Mouse (Mus musculus) left cerebral cortex, adult 2 months (tissue): ENCODE results near the gene Scgb1b30. TPM values are rescaled to one million over a fixed set of nuclear protein-coding genes. Genes with fewer than 3 reads are reported as not detected.

ENCODE experiments used
- DNase-seq, 2 experiments: peaks; one replicate each; pipeline ENCODE4 v3.0.0; 2021 to 2022; ENCODE audit warnings: low spot score in 2 of 2, mixed read lengths in 1 of 2; ENCODE audit errors: extremely low spot score in 1 of 2
- H3K27ac ChIP-seq: fragments of 200-600 bp; 2 replicates; pipeline ENCODE4 v1.8.1; 2022
- H3K4me3 ChIP-seq: fragments of 200-600 bp; 2 replicates; pipeline ENCODE4 v1.8.1; 2022
- CTCF ChIP-seq: fragments of 200-600 bp; IDR thresholded peaks from 2 replicates; pipeline ENCODE4 v1.8.1; 2022; ENCODE audit warnings: antibody characterized with exemption, mild to moderate bottlenecking, moderate library complexity
- intact Hi-C: fragments of 180-260 bp; cut with DNase I; formaldehyde crosslinking; loops from one replicate; pipeline ENCODE4 v1.15.1; 2025
- total RNA-seq, 2 experiments: library from RNA; stranded (reverse); gene quantifications; 2 replicates each; pipeline ENCODE4 v1.2.3; 2021

The Scgb1b30 gene
- total RNA-seq, 2 experiments from 2014 or later = not detected

GRCm38 (mm10) chr7:34132355-34133079, 37.3 kb downstream of the Scgb1b30 start:
- DNase-seq = no peak
- Histone ChIP-seq H3K4me3 (peak overlapping the region; percentile 44), H3K27ac (no peak overlapping the region)
- intact Hi-C loops = no loop called here
- no peak for TF ChIP-seq CTCF

GRCm38 (mm10) chr7:34133117-34133762, 38.0 kb downstream of the Scgb1b30 start, which contains the start of gene Wtip:
Gene Wtip (minus strand): TSS chr7:34133268.
- Histone ChIP-seq H3K27ac (peak within 1 kb of the TSS; percentile 44), H3K4me3 (peak within 1 kb of the TSS; percentile 47)
- TF ChIP-seq CTCF = no peak
- DNase-seq = peak; percentile 44 to 63
- intact Hi-C loops = no loop called here

GRCm38 (mm10) chr7:34134336-34134735, 39.1 kb downstream of the Scgb1b30 start:
- Histone ChIP-seq H3K4me3 (no peak overlapping the region), H3K27ac (no peak overlapping the region)
- intact Hi-C loops = no loop called here
- no peak for DNase-seq
- no peak for TF ChIP-seq CTCF

- no peak overlapping the region for H3K4me3 ChIP-seq
- no peak for DNase-seq
- no peak overlapping the region for H3K27ac ChIP-seq
- no peak for TF ChIP-seq CTCF
- intact Hi-C loops = no loop called here
These were observed 44.3 kb downstream of the Scgb1b30 start for GRCm38 (mm10) chr7:34139493-34139892.

- intact Hi-C loops = no loop called here
- Histone ChIP-seq H3K4me3 (no peak overlapping the region), H3K27ac (0 out of 2 replicates have a peak overlapping the region, but pooled peaks have one; percentile 28)
- peak; percentile 26 for TF ChIP-seq CTCF
- DNase-seq = peak in 1 of 2 experiments; percentile 35
These were observed 45.9 kb downstream of the Scgb1b30 start for GRCm38 (mm10) chr7:34141123-34141522.

- TF ChIP-seq CTCF = no peak
- no peak overlapping the region for H3K4me3 ChIP-seq
- intact Hi-C loops = no loop called here
- DNase-seq = no peak
- no peak overlapping the region for H3K27ac ChIP-seq
These were observed 52.0 kb downstream of the Scgb1b30 start for GRCm38 (mm10) chr7:34147193-34147592.

Other genes starting within 250 kb of the Scgb1b30 start
- gene Scgb2b26, start 150.4 kb upstream of the Scgb1b30 start, total RNA-seq = not detected
- gene Scgb2b27, start 81.5 kb upstream of the Scgb1b30 start, total RNA-seq = not detected
- not detected for gene Scgb1b27, start 73.9 kb upstream of the Scgb1b30 start, total RNA-seq
- gene Wtip, start 37.8 kb downstream of the Scgb1b30 start, total RNA-seq = 10 to 100 TPM in 1 of 2 experiments, 1 to 10 TPM in 1; 9.8 to 11.7 TPM
- 10 to 100 TPM; 89.2 to 93.5 TPM for gene Uba2, start 74.2 kb downstream of the Scgb1b30 start, total RNA-seq
- gene Pdcd2l, start 101.2 kb downstream of the Scgb1b30 start, total RNA-seq = 10 to 100 TPM; 23.8 to 26.9 TPM
- 100 to 1,000 TPM; 642 to 716 TPM for gene Gpi1, start 134.9 kb downstream of the Scgb1b30 start, total RNA-seq
- not detected for gene Gm6096, start 155.6 kb downstream of the Scgb1b30 start, total RNA-seq
- 10 to 100 TPM; 40.7 to 42.8 TPM for gene 4931406P16Rik, start 218.1 kb downstream of the Scgb1b30 start, total RNA-seq